ENCODE assay signal across 18 mouse cellular contexts in the genomic region with DNA sequence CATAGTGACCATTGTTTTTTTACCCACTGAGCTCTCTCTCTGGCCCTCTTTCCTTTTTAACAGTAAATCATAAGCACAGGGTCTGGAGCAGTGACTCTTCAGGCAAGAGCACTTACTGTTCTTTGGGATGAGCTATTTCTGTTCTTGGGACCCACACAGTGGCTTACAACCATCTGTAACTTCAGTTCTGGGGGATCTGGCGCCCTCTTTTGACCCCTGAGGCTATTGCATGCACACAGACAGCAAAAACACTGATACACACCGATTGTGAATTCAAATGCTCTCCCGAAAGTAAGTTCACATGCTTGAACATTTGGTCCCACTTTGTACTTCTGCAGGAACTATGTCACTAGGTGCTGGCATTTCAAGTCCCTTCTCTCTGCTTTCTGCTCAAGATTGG. TPM values are rescaled to one million over a fixed set of nuclear protein-coding genes. Genes with fewer than 3 reads are reported as not detected.
DNase-seq lines count a peak whose midpoint lies in the region; ATAC-seq and TF ChIP-seq lines count a peak whose summit lies in the region.
"Had no signal": no experiment of that assay in that cellular context is flagged by ENCODE, and none has a peak within 500 bp of the region (broad histone marks: within the 10 kb centered on the region; RNA-seq: fewer than 3 reads in every experiment).

No protein-coding gene starts in this region.

- no peak for TF ChIP-seq POLR2A in thymus, adult 2 months (IDR thresholded peaks at IDR 0.05; ENCODE audit: control insufficient read depth, extremely low read depth, insufficient read depth, low read length, poor library complexity)
- no peak for TF ChIP-seq POLR2A in cortical plate, adult 2 months (IDR thresholded peaks at IDR 0.05; ENCODE audit: extremely low read depth, insufficient read depth, low read length)

- no peaks in the 10 kb centered on the region for H3K4me1 ChIP-seq in kidney, postnatal 0 days (replicated peaks; ENCODE audit: insufficient read depth, low read length)
- peaks cover 12% of the 10 kb centered on the region for H3K4me1 ChIP-seq in thymus, adult 2 months (replicated peaks; ENCODE audit: control insufficient read depth, insufficient read depth, low read length)
- H3K4me1 ChIP-seq in cortical plate, adult 2 months (ENCODE audit: control insufficient read depth, insufficient read depth, low read length), result peaks cover 1% of the 10 kb centered on the region; the same call in 1 of the 2 replicates
- H3K4me1 ChIP-seq: forebrain, embryonic 13.5 days; intestine, embryonic 15.5 days; stomach, embryonic 15.5 days had no signal

- ATAC-seq in kidney, postnatal 0 days (replicated peaks; ENCODE audit: low FRiP score, low read depth), result no peak
- ATAC-seq: forebrain, embryonic 13.5 days; intestine, embryonic 15.5 days had no signal

- WGBS in kidney, postnatal 0 days, result 73% methylated on average over 3 of the region's 3 CpGs
- 91% methylated on average over 3 of the region's 3 CpGs for WGBS in thymus, adult 2 months

- DNase-seq in kidney, postnatal 0 days (ENCODE audit: low spot score), result no peak
- no peak for DNase-seq in kidney, adult 11 months
- peak; percentile 37 for DNase-seq in thymus, postnatal 14 days
- no peak for DNase-seq in thymus, adult 2 months
- no peak for DNase-seq in frontal cortex, postnatal 10 days (ENCODE audit: low spot score in 2 of 2)
- DNase-seq in gastrocnemius, postnatal 25 days, result no peak
- DNase-seq in urinary bladder, postnatal 36 days (ENCODE audit: low spot score in 2 of 2), result no peak
- DNase-seq: adrenal gland, adult 8-10 months; cerebellum, adult 11 months; gastrocnemius, postnatal 14 days; heart, postnatal 10 days had no signal

- H3K36me3 ChIP-seq in kidney, postnatal 0 days (ENCODE audit: insufficient read depth, low read length), result no peaks in the 10 kb centered on the region
- H3K36me3 ChIP-seq in thymus, adult 2 months (ENCODE audit: control insufficient read depth, insufficient read depth, low read length), result no peaks in the 10 kb centered on the region
- H3K36me3 ChIP-seq: embryonic facial prominence, embryonic 10.5 days; intestine, embryonic 15.5 days; stomach, embryonic 15.5 days had no signal

- no peak overlapping the region for H3K27ac ChIP-seq in kidney, postnatal 0 days
- no peak overlapping the region for H3K27ac ChIP-seq in thymus, adult 2 months (ENCODE audit: control insufficient read depth, insufficient read depth, low read length)
- H3K27ac ChIP-seq in cortical plate, adult 2 months (ENCODE audit: insufficient read depth, low read length), result no peak overlapping the region
- H3K27ac ChIP-seq: embryonic facial prominence, embryonic 10.5 days; forebrain, embryonic 13.5 days; intestine, embryonic 15.5 days; macrophage; stomach, embryonic 15.5 days had no signal

- peak; percentile 30; the same call in 1 of the 2 replicates for TF ChIP-seq CTCF in kidney, postnatal 0 days (IDR thresholded peaks at IDR 0.05; ENCODE audit: low read depth)
- no peak for TF ChIP-seq CTCF in thymus, adult 2 months (IDR thresholded peaks at IDR 0.05; ENCODE audit: borderline replicate concordance, control insufficient read depth, extremely low read depth, insufficient read depth, low read length, poor library complexity)
- peak; percentile 8; the same call in 1 of the 2 replicates for TF ChIP-seq CTCF in cortical plate, adult 2 months (IDR thresholded peaks at IDR 0.05; ENCODE audit: extremely low read depth, insufficient read depth, low read length)

- H3K4me3 ChIP-seq in kidney, postnatal 0 days (replicated peaks; ENCODE audit: low read depth, low read length), result no peak overlapping the region
- no peak overlapping the region for H3K4me3 ChIP-seq in thymus, adult 2 months (ENCODE audit: control insufficient read depth, insufficient read depth, low read length)
- H3K4me3 ChIP-seq in cortical plate, adult 2 months (ENCODE audit: insufficient read depth, low read length), result no peak overlapping the region
- H3K4me3 ChIP-seq: embryonic facial prominence, embryonic 10.5 days; forebrain, embryonic 13.5 days; intestine, embryonic 15.5 days; stomach, embryonic 15.5 days had no signal

- H3K4me2 ChIP-seq in kidney, postnatal 0 days (ENCODE audit: low read length), result no peak overlapping the region
- H3K4me2 ChIP-seq: forebrain, embryonic 13.5 days; intestine, embryonic 15.5 days; stomach, embryonic 15.5 days had no signal

- no peaks in the 10 kb centered on the region for H3K9me3 ChIP-seq in kidney, postnatal 0 days (replicated peaks; ENCODE audit: low read length)
- H3K9me3 ChIP-seq: embryonic facial prominence, embryonic 10.5 days; forebrain, embryonic 13.5 days; intestine, embryonic 15.5 days; stomach, embryonic 15.5 days had no signal

- no peak overlapping the region for H3K9ac ChIP-seq in kidney, postnatal 0 days (ENCODE audit: low read depth, low read length)
- H3K9ac ChIP-seq: forebrain, embryonic 13.5 days; intestine, embryonic 15.5 days; stomach, embryonic 15.5 days had no signal

- H3K27me3 ChIP-seq in kidney, postnatal 0 days (ENCODE audit: insufficient read depth, low read length), result no peaks in the 10 kb centered on the region
- no peaks in the 10 kb centered on the region for H3K27me3 ChIP-seq in thymus, adult 2 months (ENCODE audit: control insufficient read depth, insufficient read depth, low read length)
- H3K27me3 ChIP-seq: intestine, embryonic 15.5 days; stomach, embryonic 15.5 days had no signal

RNA-seq across cellular contexts. Expression of a gene that starts 9.3 kb away (rescaled TPM):
- polyA plus RNA-seq in kidney, postnatal 0 days (2015; fragmentation: Nextera tagmentation; extraction: Ambion mirVana), result 12.3 and 14.3 TPM in 2 replicates
- 49.1 and 51.7 TPM in 2 replicates for polyA plus RNA-seq in thymus, adult 2 months (2012; rRNA removed)
- polyA plus RNA-seq in cortical plate, adult 2 months (2012; rRNA removed), result 3.4 and 3.6 TPM in 2 replicates
- 10 to 100 TPM; 28.2 to 32.7 TPM for total RNA-seq in gastrocnemius, postnatal 25 days (2021)

RNA-seq across cellular contexts. Expression of a gene that starts 45.7 kb away (rescaled TPM):
- 0.11 and 0.20 TPM in 2 replicates for polyA plus RNA-seq in kidney, postnatal 0 days (2015; fragmentation: Nextera tagmentation; extraction: Ambion mirVana)
- 0.15 TPM in 1 of 2 replicates, not detected in the other for polyA plus RNA-seq in thymus, adult 2 months (2012; rRNA removed)
- not detected in 2 replicates for polyA plus RNA-seq in cortical plate, adult 2 months (2012; rRNA removed)
- total RNA-seq in gastrocnemius, postnatal 25 days (2021), result under 1 TPM; 0.31 to 0.72 TPM
- total RNA-seq: adrenal gland, adult 8-10 months; heart, postnatal 10 days; layer of hippocampus, adult 8-10 months had no signal
- polyA plus RNA-seq: macrophage had no signal
